Mouse (Mus musculus) forebrain, postnatal 0 days (tissue): ENCODE measurements around the gene Ube2n. TPM values are rescaled to one million over a fixed set of nuclear protein-coding genes. Genes with fewer than 3 reads are reported as not detected.
A peak's percentile ranks its signal among the peaks of the same experiment; 100 is the strongest.
"Not testable (repeated sequence)": the region's sequence is repeated elsewhere in the genome, so short reads cannot be mapped to it uniquely, and the experiment has no call there.

Source experiments
- ATAC-seq: fragments of 200-750 bp; cut with Nextera tagmentation; 2 replicates; pipeline ENCODE4 v1.8.0; 2017; ENCODE audit warnings: mild to moderate bottlenecking, moderate library complexity
- DNase-seq: peaks from one replicate; pipeline ENCODE4 v3.0.0-alpha.2; 2015
- H3K27ac ChIP-seq: fragments of 300-500 bp; sonication (generic); 2 replicates; pipeline ENCODE4 v1.5.1; 2014; ENCODE audit warnings: low read depth, mild to moderate bottlenecking, antibody characterized with exemption, low read length, moderate library complexity, mixed read lengths
- H3K27me3 ChIP-seq: fragments of 300-500 bp; sonication (generic); 2 replicates; pipeline ENCODE4 v1.6.1; 2014; ENCODE audit warnings: mild to moderate bottlenecking, low read length, mixed read lengths; ENCODE audit not compliant: insufficient read depth
- H3K36me3 ChIP-seq: fragments of 300-500 bp; sonication (generic); 2 replicates; pipeline ENCODE4 v1.6.1; 2014; ENCODE audit warnings: mild to moderate bottlenecking, moderate library complexity; ENCODE audit not compliant: insufficient read depth
- H3K4me1 ChIP-seq: fragments of 300-500 bp; sonication (generic); 2 replicates; pipeline ENCODE4 v1.6.1; 2014; ENCODE audit warnings: antibody characterized with exemption; ENCODE audit not compliant: insufficient read depth
- H3K4me2 ChIP-seq: fragments of 300-500 bp; sonication (generic); 2 replicates; pipeline ENCODE4 v1.6.1; 2014; ENCODE audit warnings: low read depth, mild to moderate bottlenecking, moderate library complexity
- H3K4me3 ChIP-seq: fragments of 300-500 bp; sonication (generic); 2 replicates; pipeline ENCODE4 v1.5.1; 2014; ENCODE audit warnings: low read depth, low read length, mixed read lengths
- H3K9ac ChIP-seq: fragments of 300-500 bp; sonication (generic); 2 replicates; pipeline ENCODE4 v1.6.1; 2014; ENCODE audit warnings: mild to moderate bottlenecking
- H3K9me3 ChIP-seq: fragments of 300-500 bp; sonication (generic); 2 replicates; pipeline ENCODE4 v1.6.1; 2016; ENCODE audit warnings: low read length
- CTCF ChIP-seq: sonication (generic); IDR thresholded peaks from 2 replicates; pipeline ENCODE4 v1.5.1; 2016; ENCODE audit warnings: antibody characterized with exemption, control low read depth, low read depth
- WGBS: fragments of 180-500 bp; shearing (Covaris S2); extraction: QIAGEN DNeasy Blood & Tissue Kit; methylation state at CpG from one replicate; pipeline ENCODE4 v1.1.7; 2014; 5-methylcytosine and 5-hydroxymethylcytosine counted together
- polyA plus RNA-seq: library from polyadenylated mRNA; unstranded; fragments of >200 nt; fragmentation: Nextera tagmentation; extraction: Ambion mirVana; gene quantifications from 2 replicates; pipeline ENCODE4 v1.2.1, GENCODE M21; 2015
- total RNA-seq: library from RNA; depleted of rRNA; stranded (reverse); fragments of >200 nt; gene quantifications from 2 replicates; pipeline ENCODE4 v1.2.3, GENCODE M21; 2014

Gene Ube2n
- total and polyA plus RNA-seq, 2 experiments from 2014 or later = 275 to 333 TPM

- H3K27me3 ChIP-seq = no peaks in the 10 kb centered on the region
- TF ChIP-seq CTCF = no peak
- no peaks in the 10 kb centered on the region for H3K9me3 ChIP-seq
- H3K36me3 ChIP-seq = peaks cover 16% of the 10 kb centered on the region; the same call in 1 of the 2 replicates
- no peak overlapping the region for H3K9ac ChIP-seq
- ATAC-seq = no peak
- H3K4me3 ChIP-seq = no peak overlapping the region
- no peaks in the 10 kb centered on the region for H3K4me1 ChIP-seq
- no peak overlapping the region for H3K4me2 ChIP-seq
- no peak for DNase-seq
- WGBS = 52% methylated on average over 2 of the region's 2 CpGs
- H3K27ac ChIP-seq = no peak overlapping the region
Observed at GRCm38 (mm10) chr10:95544651-95545050, 29.7 kb downstream of the Ube2n start.

GRCm38 (mm10) chr10:95545051-95545450, 30.1 kb downstream of the Ube2n start:
- TF ChIP-seq CTCF = no peak
- Histone ChIP-seq H3K36me3 (peaks cover 16% of the 10 kb centered on the region; the same call in 1 of the 2 replicates), H3K27ac (no peak overlapping the region), H3K9me3 (no peaks in the 10 kb centered on the region), H3K9ac (no peak overlapping the region), H3K4me2 (no peak overlapping the region), H3K4me1 (no peaks in the 10 kb centered on the region), H3K4me3 (no peak overlapping the region), H3K27me3 (no peaks in the 10 kb centered on the region)
- ATAC-seq = peak; percentile 32; the same call in 1 of the 2 replicates
- WGBS = 60% methylated on average over 4 of the region's 4 CpGs
- no peak for DNase-seq

DNA sequence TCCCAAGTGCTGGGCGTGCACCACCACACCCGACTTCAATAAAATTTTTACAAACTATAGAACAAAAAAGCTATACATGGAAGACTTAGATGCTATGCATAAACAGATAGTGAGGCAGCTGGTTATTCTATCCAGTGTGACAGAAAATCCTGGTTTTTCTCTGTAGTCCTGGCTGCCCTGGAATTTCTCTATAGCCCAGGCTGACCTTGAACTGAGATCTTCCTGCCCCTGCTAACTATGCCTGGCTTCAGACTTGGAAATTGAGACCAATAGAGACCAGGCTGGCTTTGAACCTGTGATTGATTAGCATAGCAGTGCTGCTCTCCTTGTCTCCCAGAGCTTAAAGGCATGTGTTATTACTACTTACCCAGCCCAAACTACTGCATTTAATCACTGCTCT, 31.2 kb downstream of the Ube2n start:
- Histone ChIP-seq H3K27ac (no peak overlapping the region), H3K9me3 (no peaks in the 10 kb centered on the region), H3K4me1 (no peaks in the 10 kb centered on the region), H3K9ac (no peak overlapping the region), H3K4me2 (no peak overlapping the region), H3K4me3 (no peak overlapping the region), H3K36me3 (peaks cover 16% of the 10 kb centered on the region; the same call in 1 of the 2 replicates), H3K27me3 (no peaks in the 10 kb centered on the region)
- 96% methylated on average over 2 of the region's 2 CpGs for WGBS
- DNase-seq = no peak
- no peak for TF ChIP-seq CTCF
- no peak for ATAC-seq

DNA sequence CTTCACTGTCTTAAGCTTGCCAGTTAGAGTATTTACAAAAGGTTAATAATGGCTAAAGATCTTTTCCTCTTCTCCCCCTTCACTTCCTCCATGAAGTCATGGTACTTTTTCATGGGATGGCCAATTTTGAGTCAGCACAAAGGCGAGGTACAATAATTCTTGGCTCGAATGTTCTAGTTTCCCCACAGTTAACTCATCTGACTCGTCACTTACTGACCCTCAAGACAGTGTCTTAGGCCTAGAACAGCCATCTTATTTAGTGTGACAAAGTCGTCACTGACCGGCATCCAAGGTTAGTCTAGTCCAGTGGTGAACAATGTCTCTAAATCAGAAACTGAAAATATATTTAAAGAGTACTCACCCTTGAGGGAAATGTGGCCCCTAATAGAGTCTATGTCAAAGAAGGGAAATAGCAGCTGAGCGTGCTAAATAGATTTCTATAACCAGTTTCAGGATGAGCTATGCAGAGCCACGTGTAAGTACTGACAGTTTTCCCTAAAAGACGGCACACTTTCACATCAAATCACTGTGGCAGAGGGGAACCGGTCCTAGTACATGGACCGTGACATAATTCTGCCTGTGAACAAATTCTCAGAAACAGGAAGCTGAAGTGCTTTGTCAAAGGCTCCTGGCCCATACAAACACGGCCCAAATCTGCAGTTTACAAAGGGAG, 33.3 kb downstream of the Ube2n start:
- Histone ChIP-seq H3K36me3 (peaks cover 16% of the 10 kb centered on the region; the same call in 1 of the 2 replicates), H3K9ac (no peak overlapping the region), H3K4me2 (no peak overlapping the region), H3K27me3 (no peaks in the 10 kb centered on the region), H3K27ac (no peak overlapping the region), H3K4me3 (no peak overlapping the region), H3K9me3 (no peaks in the 10 kb centered on the region), H3K4me1 (no peaks in the 10 kb centered on the region)
- WGBS = 83% methylated on average over 11 of the region's 11 CpGs
- ATAC-seq = no peak
- DNase-seq = no peak
- no peak for TF ChIP-seq CTCF

- not testable (repeated sequence) for H3K9me3 ChIP-seq, H3K4me2 ChIP-seq, H3K9ac ChIP-seq, H3K4me3 ChIP-seq, H3K4me1 ChIP-seq, DNase-seq, H3K27me3 ChIP-seq, ATAC-seq, H3K27ac ChIP-seq
- 57% methylated on average over 5 of the region's 5 CpGs for WGBS
- peaks cover 16% of the 10 kb centered on the region; the same call in 1 of the 2 replicates for H3K36me3 ChIP-seq
Observed at GRCm38 (mm10) chr10:95549080-95549479, 34.1 kb downstream of the Ube2n start.

DNA sequence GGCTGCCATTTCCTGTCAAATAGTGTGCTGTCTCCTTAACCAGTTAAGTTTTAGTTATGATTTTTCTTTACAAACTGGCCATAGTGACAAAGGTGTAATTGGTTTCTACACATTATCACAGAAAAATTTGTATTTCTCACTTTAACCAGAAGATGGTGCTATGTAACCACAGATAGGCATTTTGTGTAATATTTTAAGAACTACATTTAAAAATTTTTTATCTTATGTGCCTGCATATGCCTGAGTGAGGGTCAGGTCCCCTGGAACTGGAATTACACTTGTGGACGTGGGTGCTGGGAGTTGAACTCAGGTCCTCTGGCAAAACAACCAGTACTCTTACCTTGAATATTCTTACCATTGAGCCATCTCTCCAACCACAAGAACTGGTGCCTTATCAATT, 35.6 kb downstream of the Ube2n start:
- DNase-seq = peak; percentile 70

DNA sequence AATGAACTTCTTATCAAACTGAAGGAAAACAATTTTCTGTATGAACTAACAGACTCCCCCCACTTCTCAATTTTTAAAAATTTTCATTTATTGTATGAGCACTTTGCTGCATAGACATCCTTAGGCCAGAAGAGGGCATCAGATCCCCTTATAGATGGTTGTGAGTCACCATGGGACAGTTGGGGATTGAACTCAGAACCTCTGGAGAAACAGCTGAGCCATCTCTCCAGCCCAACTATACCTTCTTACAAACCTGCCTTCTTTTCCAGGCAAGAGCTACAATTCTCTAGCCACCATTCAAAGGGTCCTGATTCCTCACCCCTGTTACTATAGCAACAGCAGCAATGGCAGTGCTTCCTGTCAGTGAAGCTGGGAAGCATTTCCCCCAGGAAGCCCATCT, 36.8 kb downstream of the Ube2n start:
- DNase-seq (peak; percentile 42), ATAC-seq (no peak)
- H3K27me3 ChIP-seq = no peaks in the 10 kb centered on the region

More for the DNA sequence above, 35.6 kb downstream of the Ube2n start:
- no peak overlapping the region for H3K9ac ChIP-seq
- 71% methylated on average over 1 of the region's 1 CpGs for WGBS
- H3K4me3 ChIP-seq = no peak overlapping the region
- ATAC-seq = peak; percentile 35; the same call in 1 of the 2 replicates
- no peak overlapping the region for H3K27ac ChIP-seq
- TF ChIP-seq CTCF = peak; percentile 69
- no peaks in the 10 kb centered on the region for H3K9me3 ChIP-seq
- no peaks in the 10 kb centered on the region for H3K4me1 ChIP-seq
- peaks cover 16% of the 10 kb centered on the region; the same call in 1 of the 2 replicates for H3K36me3 ChIP-seq
- H3K4me2 ChIP-seq = no peak overlapping the region
- H3K27me3 ChIP-seq = no peaks in the 10 kb centered on the region

More for the DNA sequence above, 36.8 kb downstream of the Ube2n start:
- no peak overlapping the region for H3K9ac ChIP-seq
- H3K27ac ChIP-seq = no peak overlapping the region
- H3K4me3 ChIP-seq = no peak overlapping the region
- peak; percentile 61 for TF ChIP-seq CTCF
- H3K4me2 ChIP-seq = no peak overlapping the region
- no peaks in the 10 kb centered on the region for H3K9me3 ChIP-seq
- H3K36me3 ChIP-seq = peaks cover 12% of the 10 kb centered on the region; the same call in 1 of the 2 replicates
- H3K4me1 ChIP-seq = no peaks in the 10 kb centered on the region
